Mouse (Mus musculus) gastrocnemius, postnatal 14 days (tissue): ENCODE measurements around the gene Vmn2r6. TPM values are rescaled to one million over a fixed set of nuclear protein-coding genes. Genes with fewer than 3 reads are reported as not detected.
"Not testable (repeated sequence)": the region's sequence is repeated elsewhere in the genome, so short reads cannot be mapped to it uniquely, and the experiment has no call there.

Experiments used
- DNase-seq: peaks from one replicate; pipeline ENCODE4 v3.0.0; 2021; ENCODE audit warnings: mixed read lengths
- intact Hi-C: fragments of 180-260 bp; cut with DNase I; formaldehyde crosslinking; loops from one replicate; pipeline ENCODE4 v1.15.1; 2025; ENCODE audit warnings: low total_unique reads
- long read RNA-seq, 2 experiments: library from polyadenylated mRNA; stranded (forward); transcript quantifications; one replicate each; pipeline ENCODE4 v2.0.0; 2021
- total RNA-seq, 2 experiments: library from RNA; stranded (reverse); gene quantifications; 2 replicates each; pipeline ENCODE4 v1.2.3; 2021

Vmn2r6 gene
- total RNA-seq: not detected
- long read RNA-seq, experiment 1: 0 reads
- long read RNA-seq, experiment 2: 0 reads

DNA sequence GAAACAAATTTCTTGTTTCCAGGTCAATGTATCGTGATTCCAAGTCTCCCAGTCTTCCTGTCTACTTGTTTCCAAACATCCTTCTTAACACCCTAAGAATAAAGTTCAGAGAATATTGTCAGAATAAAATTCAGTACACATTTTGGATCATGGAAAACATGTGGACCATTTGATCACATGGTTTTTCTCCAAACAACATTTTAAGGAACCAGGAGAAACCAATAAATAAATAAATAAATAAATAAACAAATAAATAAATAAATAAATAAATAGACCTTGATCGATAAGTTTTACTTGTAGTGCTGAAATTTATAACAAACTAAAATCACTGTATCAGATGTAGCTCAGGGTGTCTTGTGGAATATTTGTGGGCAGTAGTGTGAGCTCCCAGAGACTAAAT lies at the start of gene Vmn2r6:
Vmn2r6 (minus strand) TSS at position 101 of the 400 bp plus-strand sequence.
- intact Hi-C loops, DNase-seq: not testable (repeated sequence)

DNA sequence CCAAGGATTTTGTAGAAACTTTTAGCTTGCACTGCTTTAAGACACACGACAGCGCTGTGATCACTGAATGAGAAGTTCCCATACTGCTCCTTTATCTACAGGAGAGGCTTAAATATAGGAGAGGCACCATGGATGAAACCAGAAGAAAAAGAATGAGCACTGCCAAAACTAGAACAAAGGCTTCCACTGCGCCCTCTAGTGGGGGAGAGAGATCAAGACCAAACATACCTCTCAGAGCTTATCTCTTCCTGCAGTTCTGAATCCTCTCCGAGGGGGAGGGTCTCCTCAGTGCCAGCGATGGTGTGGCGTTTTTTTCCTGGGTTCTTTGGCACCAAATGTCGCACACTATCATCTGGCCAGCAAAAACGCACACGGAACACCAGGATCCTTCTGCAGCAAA lies 22.0 kb upstream of the Vmn2r6 start:
- intact Hi-C loops: no loop called here
- no peak for DNase-seq

DNA sequence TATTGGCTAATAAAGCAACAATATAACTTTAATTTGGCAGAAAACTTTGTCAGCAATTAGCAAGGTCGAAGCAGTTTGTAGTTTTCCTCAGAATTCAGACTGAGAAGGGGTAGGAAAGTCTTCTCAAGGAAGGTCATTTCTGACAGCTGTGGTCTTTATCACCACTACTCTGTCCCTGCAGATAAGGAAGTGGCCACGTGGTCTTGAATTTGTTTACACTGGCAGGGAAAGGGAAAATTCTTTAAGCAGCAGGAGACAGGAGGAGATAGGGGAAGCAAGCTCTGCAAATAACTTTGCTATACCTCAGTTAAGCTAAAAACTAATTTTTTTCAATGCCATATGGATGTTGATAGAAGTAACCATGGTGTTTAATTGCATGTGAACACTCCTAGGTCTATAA lies 3.2 kb upstream of the Vmn2r6 start:
- intact Hi-C loops, DNase-seq: not testable (repeated sequence)

DNA sequence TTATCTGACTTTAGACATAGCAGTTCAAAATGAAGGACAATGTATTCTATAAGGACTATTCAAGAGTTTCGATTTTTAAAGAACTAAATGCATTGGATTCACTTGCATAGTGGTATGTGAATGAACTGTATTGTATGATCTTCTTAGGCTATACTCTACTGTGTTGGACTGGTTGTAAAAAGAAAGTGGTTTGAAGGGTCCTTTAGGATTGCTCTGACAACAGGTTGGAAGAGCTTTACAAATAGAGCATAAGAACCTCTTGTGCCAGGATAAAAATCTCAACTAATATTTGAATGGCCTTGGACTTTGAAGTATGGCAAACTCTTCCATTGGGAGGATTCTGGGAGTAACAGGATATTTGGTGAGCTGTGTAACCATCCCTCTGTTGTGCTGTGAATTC lies 42.0 kb downstream of the Vmn2r6 start:
- DNase-seq, intact Hi-C loops: not testable (repeated sequence)

DNA sequence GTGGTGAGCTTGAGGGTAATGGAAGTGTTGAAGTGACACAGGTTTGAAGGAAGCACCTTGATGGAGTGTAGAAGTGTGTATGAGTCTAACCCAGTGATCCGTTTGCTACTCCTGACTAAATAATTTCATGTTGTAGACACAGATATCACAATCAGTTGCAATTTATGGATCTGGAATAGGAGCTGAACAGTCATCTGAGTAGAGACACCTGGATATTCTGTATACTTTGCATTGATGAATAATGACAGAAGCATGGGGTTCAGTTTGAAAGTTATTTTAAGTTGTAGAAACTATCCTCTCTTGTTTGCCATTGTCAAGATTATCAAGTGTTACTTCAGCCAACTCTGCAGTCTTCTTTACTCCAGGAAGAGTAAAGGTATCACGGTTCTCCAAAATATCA lies 55.9 kb downstream of the Vmn2r6 start, which contains the start of gene Vmn2r5:
Vmn2r5 (minus strand) TSS at position 101 of the 400 bp plus-strand sequence.
- intact Hi-C loops: not testable (repeated sequence)

More for the DNA sequence above, 55.9 kb downstream of the Vmn2r6 start, which contains the start of gene Vmn2r5:
- DNase-seq: not testable (repeated sequence)

Other genes with a start within 250 kb of the Vmn2r6 start
- gene Vmn2r4, start 150.5 kb downstream of the Vmn2r6 start, total RNA-seq: not detected
- gene Vmn2r5, start 56.0 kb downstream of the Vmn2r6 start, total RNA-seq: not detected